Comparison of ENCODE assay signal across 8 mouse cellular contexts in genomic region chr17:56162231-56162774, GRCm38 (mm10). TPM values are rescaled to one million over a fixed set of nuclear protein-coding genes. Genes with fewer than 3 reads are reported as not detected.
A peak's percentile ranks its signal among the peaks of the same experiment; 100 is the strongest.
DNase-seq lines count a peak whose midpoint lies in the region; ATAC-seq and TF ChIP-seq lines count a peak whose summit lies in the region.

TSS of gene Tnfaip8l1 (plus strand) at chr17:56162477.

- no peaks in the 10 kb centered on the region for H3K36me3 ChIP-seq in G1E (replicated peaks)
- no peaks in the 10 kb centered on the region for H3K36me3 ChIP-seq in forebrain, embryonic 16.5 days (ENCODE audit: control insufficient read depth, insufficient read depth)
- no peaks in the 10 kb centered on the region for H3K36me3 ChIP-seq in lung, embryonic 14.5 days (ENCODE audit: insufficient read depth)
- no peaks in the 10 kb centered on the region for H3K36me3 ChIP-seq in thymus, adult 2 months (ENCODE audit: control insufficient read depth, insufficient read depth, low read length)

- peak; percentile 100 for ATAC-seq in G1E (ENCODE audit: extremely low read depth, insufficient number of reproducible peaks, low FRiP score, poor library complexity, severe bottlenecking)
- peak; percentile 99 for ATAC-seq in forebrain, embryonic 16.5 days
- peak; percentile 98 for ATAC-seq in lung, embryonic 14.5 days (ENCODE audit: insufficient read depth)

- H3K4me3 ChIP-seq in G1E (ENCODE audit: low read depth, low read length) = peak within 1 kb of the TSS; percentile 69
- H3K4me3 ChIP-seq in forebrain, embryonic 16.5 days (replicated peaks; ENCODE audit: low read length) = peak within 1 kb of the TSS; percentile 57
- H3K4me3 ChIP-seq in layer of hippocampus, adult 2 months = peak within 1 kb of the TSS; percentile 64
- H3K4me3 ChIP-seq in lung, embryonic 14.5 days (ENCODE audit: low read depth, low read length) = peak within 1 kb of the TSS; percentile 44
- H3K4me3 ChIP-seq in olfactory bulb, adult 2 months (ENCODE audit: insufficient read depth, low read depth, low read length) = peak within 1 kb of the TSS; percentile 52
- peak within 1 kb of the TSS; percentile 65 for H3K4me3 ChIP-seq in thymus, adult 2 months (ENCODE audit: control insufficient read depth, insufficient read depth, low read length)

- under 1% methylated on average over 30 of the region's 30 CpGs for WGBS in forebrain, embryonic 16.5 days
- WGBS in lung, embryonic 14.5 days = under 1% methylated on average over 30 of the region's 30 CpGs
- 1% methylated on average over 30 of the region's 30 CpGs for WGBS in olfactory bulb, adult 2 months
- WGBS in thymus, adult 2 months = 2% methylated on average over 30 of the region's 30 CpGs

- no peaks in the 10 kb centered on the region for H3K9me3 ChIP-seq in G1E (replicated peaks)
- no peaks in the 10 kb centered on the region for H3K9me3 ChIP-seq in forebrain, embryonic 16.5 days (ENCODE audit: control insufficient read depth, low read length)
- H3K9me3 ChIP-seq in lung, embryonic 14.5 days (ENCODE audit: low read depth, low read length) = no peaks in the 10 kb centered on the region

- TF ChIP-seq CTCF in G1E (IDR thresholded peaks at IDR 0.05; ENCODE audit: low read depth, low read length) = no peak
- TF ChIP-seq CTCF in layer of hippocampus, adult 2 months (conservative IDR thresholded peaks at IDR 0.05) = no peak
- TF ChIP-seq CTCF in lung, embryonic 14.5 days (IDR thresholded peaks at IDR 0.05; ENCODE audit: low read depth) = no peak
- no peak for TF ChIP-seq CTCF in olfactory bulb, adult 2 months (IDR thresholded peaks at IDR 0.05; ENCODE audit: insufficient read depth, low read depth, low read length)
- peak; percentile 65; the same call in 1 of the 2 replicates for TF ChIP-seq CTCF in thymus, adult 2 months (IDR thresholded peaks at IDR 0.05; ENCODE audit: borderline replicate concordance, control insufficient read depth, extremely low read depth, insufficient read depth, low read length, poor library complexity)

- TF ChIP-seq POLR2A in olfactory bulb, adult 2 months (IDR thresholded peaks at IDR 0.05; ENCODE audit: insufficient read depth, low read depth, low read length) = no peak
- peak; percentile 51 for TF ChIP-seq POLR2A in thymus, adult 2 months (IDR thresholded peaks at IDR 0.05; ENCODE audit: control insufficient read depth, extremely low read depth, insufficient read depth, low read length, poor library complexity)

- peaks cover 48% of the 10 kb centered on the region for H3K27me3 ChIP-seq in G1E (ENCODE audit: insufficient read depth, low read length)
- peaks cover 5% of the 10 kb centered on the region; the same call in 1 of the 2 replicates for H3K27me3 ChIP-seq in forebrain, embryonic 16.5 days (replicated peaks; ENCODE audit: control insufficient read depth, insufficient read depth, low read length)
- peaks cover 6% of the 10 kb centered on the region; the same call in 1 of the 2 replicates for H3K27me3 ChIP-seq in lung, embryonic 14.5 days (ENCODE audit: insufficient read depth, low read length)
- H3K27me3 ChIP-seq in thymus, adult 2 months (ENCODE audit: control insufficient read depth, insufficient read depth, low read length) = no peaks in the 10 kb centered on the region

- peak within 1 kb of the TSS; percentile 58 for H3K4me2 ChIP-seq in forebrain, embryonic 16.5 days (ENCODE audit: low read length)
- peak within 1 kb of the TSS; percentile 78 for H3K4me2 ChIP-seq in lung, embryonic 14.5 days

- peaks cover 43% of the 10 kb centered on the region for H3K4me1 ChIP-seq in G1E (ENCODE audit: insufficient read depth, low read depth, low read length)
- peaks cover 14% of the 10 kb centered on the region for H3K4me1 ChIP-seq in forebrain, embryonic 16.5 days (replicated peaks; ENCODE audit: control insufficient read depth, insufficient read depth, low read length)
- H3K4me1 ChIP-seq in lung, embryonic 14.5 days (ENCODE audit: insufficient read depth) = peaks cover 7% of the 10 kb centered on the region; the same call in 1 of the 2 replicates
- peaks cover 4% of the 10 kb centered on the region for H3K4me1 ChIP-seq in olfactory bulb, adult 2 months (ENCODE audit: control insufficient read depth, insufficient read depth, low read length)
- peaks cover 24% of the 10 kb centered on the region for H3K4me1 ChIP-seq in thymus, adult 2 months (replicated peaks; ENCODE audit: control insufficient read depth, insufficient read depth, low read length)

- intact Hi-C loops in heart, postnatal 36 days (cut with DNase I) = loop anchor here (1.0 to 2.0 kb wide), 2 partner anchors 22 to 56 kb away; partner anchors contain the start of gene Dpp9

- peak within 1 kb of the TSS; percentile 62 for H3K9ac ChIP-seq in forebrain, embryonic 16.5 days (replicated peaks; ENCODE audit: low read depth, low read length)
- peak within 1 kb of the TSS; percentile 35 for H3K9ac ChIP-seq in lung, embryonic 14.5 days

- no peak within 1 kb of the TSS for H3K27ac ChIP-seq in forebrain, embryonic 16.5 days (ENCODE audit: low read length)
- peak within 1 kb of the TSS; percentile 64 for H3K27ac ChIP-seq in layer of hippocampus, adult 2 months
- no peak within 1 kb of the TSS; the same call in 1 of the 2 replicates for H3K27ac ChIP-seq in lung, embryonic 14.5 days (ENCODE audit: low read depth)
- no peak within 1 kb of the TSS for H3K27ac ChIP-seq in olfactory bulb, adult 2 months (ENCODE audit: insufficient read depth, low read depth, low read length)
- peak within 1 kb of the TSS; percentile 45 for H3K27ac ChIP-seq in thymus, adult 2 months (ENCODE audit: control insufficient read depth, insufficient read depth, low read length)

- DNase-seq in G1E (ENCODE audit: low spot score) = peak; percentile 99
- DNase-seq in cerebellum, adult 18-20 months = peak; percentile 93 to 97
- peak; percentile 92 to 94 for DNase-seq in heart, postnatal 36 days
- DNase-seq in layer of hippocampus, adult 2 months (ENCODE audit: low spot score in 2 of 2) = peak; percentile 97
- DNase-seq in lung, embryonic 14.5 days = peak; percentile 97
- DNase-seq in thymus, adult 2 months = peak; percentile 93

RNA-seq across cellular contexts. Expression of gene Tnfaip8l1, which starts in this region (rescaled TPM):
- total RNA-seq in G1E (2014; fragmentation: Nextera tagmentation) = 2.0 and 2.1 TPM in 2 replicates
- total RNA-seq in G1E (2017) = 2.8 and 3.2 TPM in 2 replicates
- 1.0 and 1.1 TPM in 2 replicates for polyA plus RNA-seq in G1E (2012)
- 10.1 and 10.2 TPM in 2 replicates for polyA plus RNA-seq in forebrain, embryonic 16.5 days (2015; fragmentation: Nextera tagmentation; extraction: Ambion mirVana)
- 1 to 10 TPM; 1.9 to 2.8 TPM for total RNA-seq in heart, postnatal 36 days (2021)
- 1 to 10 TPM; 5.4 to 7.0 TPM for total RNA-seq in layer of hippocampus, adult 2 months (2021)
- 14.5 and 16.2 TPM in 2 replicates for polyA plus RNA-seq in lung, embryonic 14.5 days (2014; fragmentation: Nextera tagmentation; extraction: Ambion mirVana)
- polyA plus RNA-seq in olfactory bulb, adult 2 months (2012; ENCODE audit: insufficient read depth, insufficient read length, low replicate concordance, missing spikeins) = not detected in 2 replicates
- 21.6 and 26.8 TPM in 2 replicates for polyA plus RNA-seq in thymus, adult 2 months (2012; rRNA removed)

Comparison
In these comparisons a context has a peak if more than half of its experiments do, and no peak if none do; other contexts are left out.
1. H3K27ac ChIP-seq: peak in layer of hippocampus, adult 2 months (single experiment) and thymus, adult 2 months (single experiment); none in forebrain, embryonic 16.5 days (single experiment), lung, embryonic 14.5 days (single experiment) and olfactory bulb, adult 2 months (single experiment).
2. Peak in every context shown above with its lines, with median percentiles within 50 percentile points of each other: ATAC-seq, DNase-seq and H3K4me3 ChIP-seq.